ENCODE assay signal across 8 mouse cellular contexts in the genomic region with DNA sequence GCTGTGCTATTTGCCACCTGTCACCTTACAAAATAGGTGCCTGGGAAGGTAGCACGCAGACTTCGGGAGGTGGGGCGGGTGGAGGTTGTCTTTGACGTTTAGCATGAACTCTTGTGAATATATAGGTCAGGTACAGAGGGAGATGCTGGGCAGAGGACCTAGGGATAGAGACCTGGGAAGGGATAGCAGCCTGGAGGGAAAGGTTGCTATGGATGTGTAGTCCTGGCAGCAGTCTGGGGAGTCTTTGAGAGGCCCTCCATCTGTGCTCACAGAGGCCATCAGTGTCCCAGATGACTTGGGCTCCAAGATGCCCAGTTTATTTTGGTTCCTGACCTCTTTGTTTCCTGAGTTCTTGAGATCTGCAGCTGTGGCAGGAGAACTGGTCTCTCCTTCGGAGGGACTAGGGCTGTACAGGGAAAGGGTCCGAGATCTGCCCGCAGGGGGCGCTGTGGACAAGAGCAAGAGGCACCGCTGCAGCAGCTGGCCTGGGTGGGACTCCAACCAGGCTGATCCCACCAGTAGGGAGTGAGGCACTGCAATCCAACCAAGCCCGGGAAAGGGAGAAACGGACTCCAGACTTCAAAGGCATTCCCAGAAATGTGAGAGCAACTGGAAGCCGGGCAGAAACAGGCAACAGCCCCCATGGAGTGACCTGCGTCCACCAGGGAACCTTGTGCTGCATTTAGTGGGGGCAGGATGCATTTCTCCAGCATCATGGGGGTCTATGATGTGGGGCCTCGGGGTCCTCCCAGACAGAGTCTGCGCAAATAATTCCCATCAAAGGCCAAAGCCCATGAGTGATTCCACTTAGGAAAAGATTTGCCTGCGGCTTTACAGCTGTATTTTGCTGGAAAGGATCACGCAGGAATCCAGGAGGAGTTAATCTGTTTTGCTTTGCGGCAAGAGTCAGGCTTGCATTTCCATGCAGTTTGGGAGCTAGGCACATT.
DNase-seq lines count a peak whose midpoint lies in the region; ATAC-seq and TF ChIP-seq lines count a peak whose summit lies in the region.

No protein-coding gene starts in this region.

- no peaks in the 10 kb centered on the region for H3K4me1 ChIP-seq in heart, adult 2 months (ENCODE audit: control insufficient read depth, insufficient read depth, low read length)
- H3K4me1 ChIP-seq in kidney, postnatal 0 days (replicated peaks; ENCODE audit: insufficient read depth, low read length), result no peaks in the 10 kb centered on the region
- H3K4me1 ChIP-seq in liver, embryonic 11.5 days (replicated peaks; ENCODE audit: control insufficient read depth, insufficient read depth, low read length), result no peaks in the 10 kb centered on the region; the same call in 1 of the 2 replicates
- peaks cover 3% of the 10 kb centered on the region; the same call in 1 of the 2 replicates for H3K4me1 ChIP-seq in neural tube, embryonic 13.5 days (replicated peaks)
- H3K4me1 ChIP-seq in stomach, postnatal 0 days (replicated peaks; ENCODE audit: control insufficient read depth, insufficient read depth), result no peaks in the 10 kb centered on the region

- H3K4me3 ChIP-seq in heart, adult 2 months, result no peak overlapping the region
- H3K4me3 ChIP-seq in kidney, postnatal 0 days (replicated peaks; ENCODE audit: low read depth, low read length), result no peak overlapping the region
- no peak overlapping the region for H3K4me3 ChIP-seq in liver, embryonic 11.5 days (ENCODE audit: low read depth, low read length)
- H3K4me3 ChIP-seq in neural tube, embryonic 13.5 days, result no peak overlapping the region
- H3K4me3 ChIP-seq in stomach, postnatal 0 days (ENCODE audit: low read depth, low read length), result no peak overlapping the region

- H3K9ac ChIP-seq in heart, adult 2 months (ENCODE audit: low read depth, low read length), result no peak overlapping the region
- no peak overlapping the region for H3K9ac ChIP-seq in kidney, postnatal 0 days (ENCODE audit: low read depth, low read length)
- H3K9ac ChIP-seq in liver, embryonic 11.5 days (ENCODE audit: low read depth, low read length), result no peak overlapping the region
- no peak overlapping the region for H3K9ac ChIP-seq in neural tube, embryonic 13.5 days
- H3K9ac ChIP-seq in stomach, postnatal 0 days (ENCODE audit: low read length), result no peak overlapping the region

- intact Hi-C loops in heart, adult 2 months (cut with DNase I), result loop anchor here (2.0 kb wide), 1 partner anchor 959 kb away; no protein-coding TSS in a partner anchor

- H3K4me2 ChIP-seq in kidney, postnatal 0 days (ENCODE audit: low read length), result no peak overlapping the region
- no peak overlapping the region for H3K4me2 ChIP-seq in liver, embryonic 11.5 days
- H3K4me2 ChIP-seq in neural tube, embryonic 13.5 days, result no peak overlapping the region
- H3K4me2 ChIP-seq in stomach, postnatal 0 days (replicated peaks; ENCODE audit: low read depth), result peak overlapping the region; percentile 17; the same call in 1 of the 2 replicates

- no peak overlapping the region for H3K27ac ChIP-seq in heart, adult 2 months
- no peak overlapping the region for H3K27ac ChIP-seq in kidney, postnatal 0 days
- H3K27ac ChIP-seq in liver, embryonic 11.5 days (ENCODE audit: low read depth, low read length), result no peak overlapping the region
- H3K27ac ChIP-seq in neural tube, embryonic 13.5 days (replicated peaks), result no peak overlapping the region
- peak overlapping the region; percentile 18; the same call in 1 of the 2 replicates for H3K27ac ChIP-seq in stomach, postnatal 0 days (replicated peaks)

- TF ChIP-seq EP300 in heart, adult 2 months (IDR thresholded peaks at IDR 0.05; ENCODE audit: insufficient read depth, low read depth, low read length), result no peak
- TF ChIP-seq EP300 in stomach, postnatal 0 days (optimal IDR thresholded peaks at IDR 0.05), result no peak

- no peaks in the 10 kb centered on the region; the same call in 1 of the 2 replicates for H3K27me3 ChIP-seq in heart, adult 2 months (ENCODE audit: control insufficient read depth, insufficient read depth, low read length)
- no peaks in the 10 kb centered on the region; the same call in 1 of the 2 replicates for H3K27me3 ChIP-seq in kidney, postnatal 0 days (ENCODE audit: insufficient read depth, low read length)
- no peaks in the 10 kb centered on the region for H3K27me3 ChIP-seq in liver, embryonic 11.5 days (replicated peaks; ENCODE audit: control insufficient read depth, insufficient read depth, low read length)
- peaks cover 35% of the 10 kb centered on the region for H3K27me3 ChIP-seq in neural tube, embryonic 13.5 days
- no peaks in the 10 kb centered on the region for H3K27me3 ChIP-seq in stomach, postnatal 0 days (ENCODE audit: control insufficient read depth, insufficient read depth, low read length)

- TF ChIP-seq CTCF in heart, adult 2 months (IDR thresholded peaks at IDR 0.05), result peak; percentile 76
- peak; percentile 95 for TF ChIP-seq CTCF in kidney, postnatal 0 days (IDR thresholded peaks at IDR 0.05; ENCODE audit: low read depth)
- peak; percentile 97 for TF ChIP-seq CTCF in stomach, postnatal 0 days (IDR thresholded peaks at IDR 0.05; ENCODE audit: low read depth)

- ATAC-seq in frontal cortex, adult (ENCODE audit: low TSS enrichment), result no peak
- ATAC-seq in kidney, postnatal 0 days (replicated peaks; ENCODE audit: low FRiP score, low read depth), result peak; percentile 88
- ATAC-seq in liver, embryonic 11.5 days (replicated peaks; ENCODE audit: low FRiP score), result no peak
- peak; percentile 96 for ATAC-seq in neural tube, embryonic 13.5 days (ENCODE audit: low read depth)
- ATAC-seq in stomach, postnatal 0 days (ENCODE audit: low FRiP score, low TSS enrichment), result peak; percentile 81

- H3K36me3 ChIP-seq in heart, adult 2 months (ENCODE audit: control insufficient read depth, insufficient read depth, low read length), result no peaks in the 10 kb centered on the region
- H3K36me3 ChIP-seq in kidney, postnatal 0 days (ENCODE audit: insufficient read depth, low read length), result no peaks in the 10 kb centered on the region
- H3K36me3 ChIP-seq in liver, embryonic 11.5 days (ENCODE audit: control insufficient read depth, insufficient read depth, low read length), result no peaks in the 10 kb centered on the region
- H3K36me3 ChIP-seq in neural tube, embryonic 13.5 days, result no peaks in the 10 kb centered on the region
- H3K36me3 ChIP-seq in stomach, postnatal 0 days (ENCODE audit: control insufficient read depth, insufficient read depth, low read length), result no peaks in the 10 kb centered on the region

- peak; percentile 7 to 76 for DNase-seq in frontal cortex, adult 2 months (ENCODE audit: extremely low spot score in 1 of 2, low spot score in 1 of 2)
- peak; percentile 91 for DNase-seq in embryo, embryonic 11.5 days (ENCODE audit: low read depth, low spot score)
- DNase-seq in heart, adult 2 months, result peak; percentile 59 to 80
- peak; percentile 96 for DNase-seq in kidney, postnatal 0 days (ENCODE audit: low spot score)
- peak; percentile 75 for DNase-seq in liver, embryonic 11.5 days (ENCODE audit: low spot score)
- peak; percentile 87 for DNase-seq in stomach, postnatal 0 days (ENCODE audit: low spot score)

- no peaks in the 10 kb centered on the region for H3K9me3 ChIP-seq in kidney, postnatal 0 days (replicated peaks; ENCODE audit: low read length)
- no peaks in the 10 kb centered on the region for H3K9me3 ChIP-seq in liver, embryonic 11.5 days (ENCODE audit: control insufficient read depth, low read length)
- peaks cover 4% of the 10 kb centered on the region; the same call in 1 of the 2 replicates for H3K9me3 ChIP-seq in neural tube, embryonic 13.5 days
- H3K9me3 ChIP-seq in stomach, postnatal 0 days (ENCODE audit: control insufficient read depth, low read length), result no peaks in the 10 kb centered on the region

- 40% methylated on average over 18 of the region's 18 CpGs for WGBS in heart, adult 2 months
- 21% methylated on average over 18 of the region's 18 CpGs for WGBS in kidney, postnatal 0 days
- 30% methylated on average over 18 of the region's 18 CpGs for WGBS in liver, embryonic 11.5 days
- WGBS in neural tube, embryonic 13.5 days, result 25% methylated on average over 18 of the region's 18 CpGs
- 28% methylated on average over 18 of the region's 18 CpGs for WGBS in stomach, postnatal 0 days

- no peak for TF ChIP-seq POLR2A in heart, adult 2 months (IDR thresholded peaks at IDR 0.05; ENCODE audit: insufficient read depth, low read depth, low read length)

- no peaks in the 10 kb centered on the region for H3K79me2 ChIP-seq in heart, adult 2 months (replicated peaks; ENCODE audit: control insufficient read depth, insufficient read depth, low read length)

Comparison
In these comparisons a context has a peak if more than half of its experiments do, and no peak if none do; other contexts are left out.
1. DNase-seq: peak in every context shown above with its lines; median percentile 96 in kidney, postnatal 0 days; 91 in embryo, embryonic 11.5 days; 87 in stomach, postnatal 0 days; 75 in liver, embryonic 11.5 days; 70 in heart, adult 2 months; 42 in frontal cortex, adult 2 months.
2. ATAC-seq: peak in kidney, postnatal 0 days (single experiment), neural tube, embryonic 13.5 days (single experiment) and stomach, postnatal 0 days (single experiment); none in frontal cortex, adult (single experiment) and liver, embryonic 11.5 days (single experiment).
3. Peak in every context shown above with its lines, with median percentiles within 50 percentile points of each other: CTCF ChIP-seq.